Mouse (Mus musculus): ENCODE measurements around the gene Tnni2. TPM values are rescaled to one million over a fixed set of nuclear protein-coding genes. Genes with fewer than 3 reads are reported as not detected.

Gene Tnni2
- 2.1 and 4.8 TPM in 2 replicates for polyA plus RNA-seq (2011; ENCODE audit: insufficient read depth, insufficient read length, low read depth, missing spikeins)

DNA sequence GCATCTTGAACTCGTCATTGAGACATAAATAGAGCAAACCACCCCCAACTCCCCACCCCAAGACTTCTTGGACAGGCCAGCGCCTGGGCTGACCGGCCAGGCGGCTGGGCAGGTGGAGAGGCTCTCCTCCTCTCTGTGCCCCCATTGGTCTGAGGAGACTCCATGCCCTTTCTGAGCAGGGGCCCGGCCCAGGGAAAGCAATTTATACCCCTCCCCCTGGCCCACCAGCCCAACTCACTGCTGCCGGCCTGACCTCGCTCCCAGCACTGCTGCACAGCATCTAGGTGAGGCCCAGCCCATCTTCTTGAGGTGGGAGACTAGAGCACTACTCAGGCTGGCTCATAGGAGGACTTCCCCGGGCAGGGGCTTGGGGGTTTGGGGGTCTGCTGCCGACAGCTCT is at the start of gene Tnni2:
Gene Tnni2, plus strand, starts transcription at position 224 of the 400 bp plus-strand sequence.
- H3K9ac ChIP-seq (ENCODE audit: low read depth, poor library complexity, severe bottlenecking), result no peak within 1 kb of the TSS
- no peaks in the 10 kb centered on the region for H3K36me3 ChIP-seq (ENCODE audit: control insufficient read depth, insufficient read depth, low read length, poor library complexity, severe bottlenecking)
- no peak within 1 kb of the TSS for H3K27ac ChIP-seq (ENCODE audit: insufficient read depth, low read length)
- TF ChIP-seq CTCF (IDR thresholded peaks at IDR 0.05; ENCODE audit: low read depth, low read length) (no peak), POLR2A (IDR thresholded peaks at IDR 0.05; ENCODE audit: insufficient read depth, low read length) (no peak), EP300 (IDR thresholded peaks at IDR 0.05; ENCODE audit: insufficient read depth, low read depth, low read length) (no peak)
- peaks cover 1% of the 10 kb centered on the region for H3K4me1 ChIP-seq (ENCODE audit: control insufficient read depth, insufficient read depth, low read length)
- H3K4me3 ChIP-seq (ENCODE audit: low read depth, low read length), result no peak within 1 kb of the TSS
- H3K27me3 ChIP-seq (ENCODE audit: control insufficient read depth, insufficient read depth, low read length, poor library complexity, severe bottlenecking), result no peaks in the 10 kb centered on the region
- no peaks in the 10 kb centered on the region for H3K9me3 ChIP-seq (replicated peaks; ENCODE audit: control insufficient read depth, insufficient read depth, low read length, poor library complexity, severe bottlenecking)

DNA sequence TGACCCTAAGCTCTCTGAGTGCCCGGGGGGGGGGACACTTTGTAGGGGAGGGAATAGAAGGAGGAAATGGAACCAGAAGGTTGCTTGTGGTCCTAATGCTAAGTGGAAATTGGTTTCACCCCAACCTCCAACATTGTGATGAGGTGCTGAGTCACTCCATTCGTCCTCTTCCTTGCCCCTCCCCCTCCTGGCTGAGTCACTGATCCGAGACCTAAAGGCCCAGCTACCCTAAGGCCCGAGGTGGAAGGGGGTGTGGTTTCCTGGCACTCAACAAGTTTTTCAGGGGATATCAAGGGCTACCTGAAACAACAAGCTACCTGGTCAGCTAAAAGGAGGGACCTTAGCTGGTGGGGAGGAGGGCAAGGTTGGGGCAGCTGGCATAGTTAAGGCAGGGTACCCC is 48.4 kb upstream of the Tnni2 start:
- Histone ChIP-seq H3K36me3 (ENCODE audit: control insufficient read depth, insufficient read depth, low read length, poor library complexity, severe bottlenecking) (no peaks in the 10 kb centered on the region), H3K9ac (ENCODE audit: low read depth, poor library complexity, severe bottlenecking) (no peak overlapping the region), H3K27ac (ENCODE audit: insufficient read depth, low read length) (no peak overlapping the region; the same call in 1 of the 2 replicates), H3K9me3 (replicated peaks; ENCODE audit: control insufficient read depth, insufficient read depth, low read length, poor library complexity, severe bottlenecking) (no peaks in the 10 kb centered on the region), H3K27me3 (ENCODE audit: control insufficient read depth, insufficient read depth, low read length, poor library complexity, severe bottlenecking) (no peaks in the 10 kb centered on the region), H3K4me1 (ENCODE audit: control insufficient read depth, insufficient read depth, low read length) (peaks cover 8% of the 10 kb centered on the region), H3K4me3 (ENCODE audit: low read depth, low read length) (no peak overlapping the region)
- TF ChIP-seq CTCF (IDR thresholded peaks at IDR 0.05; ENCODE audit: low read depth, low read length) (no peak), EP300 (IDR thresholded peaks at IDR 0.05; ENCODE audit: insufficient read depth, low read depth, low read length) (peak; percentile 88), POLR2A (IDR thresholded peaks at IDR 0.05; ENCODE audit: insufficient read depth, low read length) (no peak)

- H3K27me3 ChIP-seq (ENCODE audit: control insufficient read depth, insufficient read depth, low read length, poor library complexity, severe bottlenecking), result no peaks in the 10 kb centered on the region
- no peaks in the 10 kb centered on the region for H3K9me3 ChIP-seq (replicated peaks; ENCODE audit: control insufficient read depth, insufficient read depth, low read length, poor library complexity, severe bottlenecking)
- no peak overlapping the region for H3K9ac ChIP-seq (ENCODE audit: low read depth, poor library complexity, severe bottlenecking)
- TF ChIP-seq POLR2A (IDR thresholded peaks at IDR 0.05; ENCODE audit: insufficient read depth, low read length) (no peak), CTCF (IDR thresholded peaks at IDR 0.05; ENCODE audit: low read depth, low read length) (no peak), EP300 (IDR thresholded peaks at IDR 0.05; ENCODE audit: insufficient read depth, low read depth, low read length) (no peak)
- no peak overlapping the region for H3K4me3 ChIP-seq (ENCODE audit: low read depth, low read length)
- H3K4me1 ChIP-seq (ENCODE audit: control insufficient read depth, insufficient read depth, low read length), result peaks cover 8% of the 10 kb centered on the region
- no peak overlapping the region for H3K27ac ChIP-seq (ENCODE audit: insufficient read depth, low read length)
- no peaks in the 10 kb centered on the region for H3K36me3 ChIP-seq (ENCODE audit: control insufficient read depth, insufficient read depth, low read length, poor library complexity, severe bottlenecking)
Observed at GRCm38 (mm10) chr7:142394261-142395190, 47.1 kb upstream of the Tnni2 start.

DNA sequence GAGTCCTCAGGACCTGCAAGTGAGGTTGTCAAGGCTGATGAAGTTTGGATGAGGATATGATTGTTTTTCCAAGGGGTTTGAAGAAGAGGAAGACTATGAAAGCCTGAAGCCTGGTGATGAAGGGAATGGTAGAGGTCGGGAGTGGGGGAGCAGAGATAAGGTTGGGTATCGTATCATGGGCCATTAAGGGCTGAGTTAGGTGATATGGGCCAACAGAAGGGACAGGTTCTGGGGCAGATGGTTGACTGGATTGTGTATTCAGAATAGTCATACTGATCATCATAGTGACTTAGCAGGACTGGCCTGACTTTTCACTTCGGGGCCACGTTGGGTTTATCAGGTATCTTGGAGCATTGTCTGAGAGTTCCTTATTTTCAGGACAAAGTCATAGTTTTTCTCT is 46.1 kb upstream of the Tnni2 start:
- Histone ChIP-seq H3K27ac (ENCODE audit: insufficient read depth, low read length) (no peak overlapping the region), H3K9me3 (replicated peaks; ENCODE audit: control insufficient read depth, insufficient read depth, low read length, poor library complexity, severe bottlenecking) (no peaks in the 10 kb centered on the region), H3K4me3 (ENCODE audit: low read depth, low read length) (no peak overlapping the region), H3K9ac (ENCODE audit: low read depth, poor library complexity, severe bottlenecking) (no peak overlapping the region), H3K36me3 (ENCODE audit: control insufficient read depth, insufficient read depth, low read length, poor library complexity, severe bottlenecking) (no peaks in the 10 kb centered on the region), H3K4me1 (ENCODE audit: control insufficient read depth, insufficient read depth, low read length) (peaks cover 8% of the 10 kb centered on the region), H3K27me3 (ENCODE audit: control insufficient read depth, insufficient read depth, low read length, poor library complexity, severe bottlenecking) (no peaks in the 10 kb centered on the region)
- TF ChIP-seq CTCF (IDR thresholded peaks at IDR 0.05; ENCODE audit: low read depth, low read length), result no peak
- no peak for TF ChIP-seq POLR2A (IDR thresholded peaks at IDR 0.05; ENCODE audit: insufficient read depth, low read length)
- no peak for TF ChIP-seq EP300 (IDR thresholded peaks at IDR 0.05; ENCODE audit: insufficient read depth, low read depth, low read length)

DNA sequence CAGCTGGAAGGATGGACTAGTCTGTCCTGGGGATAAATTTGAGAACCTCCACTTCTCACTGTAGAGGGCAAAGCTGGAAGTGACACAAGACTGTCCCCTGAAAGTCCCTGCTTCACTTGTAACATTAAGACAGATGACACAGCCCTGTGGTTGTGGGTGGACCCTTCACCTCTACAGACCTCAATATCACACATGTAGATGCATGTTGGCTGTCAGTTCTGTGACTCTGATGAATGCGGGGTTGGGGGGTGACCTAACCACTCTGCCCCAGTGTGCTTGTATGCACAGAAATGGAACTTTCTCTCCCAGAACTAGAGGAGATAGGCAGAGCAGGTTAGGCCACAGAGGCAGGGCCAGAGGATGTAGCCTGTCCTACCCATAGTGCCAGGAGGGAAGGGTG is 45.0 kb upstream of the Tnni2 start:
- Histone ChIP-seq H3K36me3 (ENCODE audit: control insufficient read depth, insufficient read depth, low read length, poor library complexity, severe bottlenecking) (no peaks in the 10 kb centered on the region), H3K27ac (ENCODE audit: insufficient read depth, low read length) (no peak overlapping the region), H3K27me3 (ENCODE audit: control insufficient read depth, insufficient read depth, low read length, poor library complexity, severe bottlenecking) (no peaks in the 10 kb centered on the region), H3K4me1 (ENCODE audit: control insufficient read depth, insufficient read depth, low read length) (peaks cover 8% of the 10 kb centered on the region), H3K9me3 (replicated peaks; ENCODE audit: control insufficient read depth, insufficient read depth, low read length, poor library complexity, severe bottlenecking) (no peaks in the 10 kb centered on the region), H3K9ac (ENCODE audit: low read depth, poor library complexity, severe bottlenecking) (no peak overlapping the region), H3K4me3 (ENCODE audit: low read depth, low read length) (no peak overlapping the region)
- no peak for TF ChIP-seq CTCF (IDR thresholded peaks at IDR 0.05; ENCODE audit: low read depth, low read length)
- no peak for TF ChIP-seq POLR2A (IDR thresholded peaks at IDR 0.05; ENCODE audit: insufficient read depth, low read length)
- TF ChIP-seq EP300 (IDR thresholded peaks at IDR 0.05; ENCODE audit: insufficient read depth, low read depth, low read length), result no peak

GRCm38 (mm10) chr7:142398052-142398451 is 43.6 kb upstream of the Tnni2 start:
- Histone ChIP-seq H3K9me3 (replicated peaks; ENCODE audit: control insufficient read depth, insufficient read depth, low read length, poor library complexity, severe bottlenecking) (no peaks in the 10 kb centered on the region), H3K4me3 (ENCODE audit: low read depth, low read length) (no peak overlapping the region), H3K27ac (ENCODE audit: insufficient read depth, low read length) (no peak overlapping the region), H3K9ac (ENCODE audit: low read depth, poor library complexity, severe bottlenecking) (no peak overlapping the region), H3K27me3 (ENCODE audit: control insufficient read depth, insufficient read depth, low read length, poor library complexity, severe bottlenecking) (no peaks in the 10 kb centered on the region), H3K4me1 (ENCODE audit: control insufficient read depth, insufficient read depth, low read length) (peaks cover 3% of the 10 kb centered on the region), H3K36me3 (ENCODE audit: control insufficient read depth, insufficient read depth, low read length, poor library complexity, severe bottlenecking) (no peaks in the 10 kb centered on the region)
- TF ChIP-seq EP300 (IDR thresholded peaks at IDR 0.05; ENCODE audit: insufficient read depth, low read depth, low read length), result no peak
- TF ChIP-seq POLR2A (IDR thresholded peaks at IDR 0.05; ENCODE audit: insufficient read depth, low read length), result no peak
- no peak for TF ChIP-seq CTCF (IDR thresholded peaks at IDR 0.05; ENCODE audit: low read depth, low read length)

Measured in ES-Bruce4 (cell line).